Mouse (Mus musculus): Measurements from ENCODE around the gene Gpr137.
"Not testable (repeated sequence)": the region's sequence is repeated elsewhere in the genome, so short reads cannot be mapped to it uniquely, and the experiment has no call there.

Gpr137 gene

GRCm38 (mm10) chr19:6942249-6942691 lies at the start of gene Gpr137:
Gene Gpr137, minus strand, starts transcription at chr19:6942480.
- DNase-seq (ENCODE audit: low read depth, low spot score): peak; percentile 92

GRCm38 (mm10) chr19:6991166-6991565 lies 48.9 kb upstream of the Gpr137 start:
- not testable (repeated sequence) for DNase-seq (ENCODE audit: low read depth, low spot score)

GRCm38 (mm10) chr19:6990712-6991111 lies 48.4 kb upstream of the Gpr137 start:
- DNase-seq (ENCODE audit: low read depth, low spot score): no peak

GRCm38 (mm10) chr19:6989251-6989650 lies 47.0 kb upstream of the Gpr137 start:
- DNase-seq (ENCODE audit: low read depth, low spot score): no peak

- no peak for DNase-seq (ENCODE audit: low read depth, low spot score)
Observed at GRCm38 (mm10) chr19:6987904-6988285, 45.6 kb upstream of the Gpr137 start.

GRCm38 (mm10) chr19:6987061-6987903 lies 45.0 kb upstream of the Gpr137 start, which contains the start of gene Vegfb:
Gene Vegfb, minus strand, starts transcription at chr19:6987651.
- DNase-seq (ENCODE audit: low read depth, low spot score): peak; percentile 67

- DNase-seq (ENCODE audit: low read depth, low spot score): no peak
Observed at GRCm38 (mm10) chr19:6985951-6986708, 43.9 kb upstream of the Gpr137 start.

GRCm38 (mm10) chr19:6985300-6985699 lies 43.0 kb upstream of the Gpr137 start:
- DNase-seq (ENCODE audit: low read depth, low spot score): no peak

- no peak for DNase-seq (ENCODE audit: low read depth, low spot score)
Observed at GRCm38 (mm10) chr19:6983621-6984020, 41.3 kb upstream of the Gpr137 start.

GRCm38 (mm10) chr19:6981465-6981864 lies 39.2 kb upstream of the Gpr137 start:
- no peak for DNase-seq (ENCODE audit: low read depth, low spot score)

- peak; percentile 99 for DNase-seq (ENCODE audit: low read depth, low spot score)
Observed at GRCm38 (mm10) chr19:6980381-6981093, 38.3 kb upstream of the Gpr137 start, which contains the start of gene Fkbp2. Gene Fkbp2, minus strand, starts transcription at chr19:6980501.

GRCm38 (mm10) chr19:6979486-6980380 lies 37.5 kb upstream of the Gpr137 start:
- DNase-seq (ENCODE audit: low read depth, low spot score): peak; percentile 100

- peak; percentile 61 for DNase-seq (ENCODE audit: low read depth, low spot score)
Observed at GRCm38 (mm10) chr19:6979001-6979479, 36.8 kb upstream of the Gpr137 start.

- DNase-seq (ENCODE audit: low read depth, low spot score): no peak
Observed at GRCm38 (mm10) chr19:6978639-6978974, 36.3 kb upstream of the Gpr137 start.

- DNase-seq (ENCODE audit: low read depth, low spot score): no peak
Observed at GRCm38 (mm10) chr19:6977759-6978638, 35.7 kb upstream of the Gpr137 start.

- peak; percentile 69 for DNase-seq (ENCODE audit: low read depth, low spot score)
Observed at GRCm38 (mm10) chr19:6975537-6976521, 33.5 kb upstream of the Gpr137 start, which contains the start of gene Plcb3. Gene Plcb3, minus strand, starts transcription at chr19:6976470.

GRCm38 (mm10) chr19:6974211-6975205 lies 32.2 kb upstream of the Gpr137 start, which contains the start of gene Ppp1r14b:
Gene Ppp1r14b, plus strand, starts transcription at chr19:6974968.
- DNase-seq (ENCODE audit: low read depth, low spot score): peak; percentile 83

Measured in CD4-positive helper T cell, adult 2 months (primary cell).